Mouse (Mus musculus): ENCODE measurements around the gene Cacna1c.

DNA sequence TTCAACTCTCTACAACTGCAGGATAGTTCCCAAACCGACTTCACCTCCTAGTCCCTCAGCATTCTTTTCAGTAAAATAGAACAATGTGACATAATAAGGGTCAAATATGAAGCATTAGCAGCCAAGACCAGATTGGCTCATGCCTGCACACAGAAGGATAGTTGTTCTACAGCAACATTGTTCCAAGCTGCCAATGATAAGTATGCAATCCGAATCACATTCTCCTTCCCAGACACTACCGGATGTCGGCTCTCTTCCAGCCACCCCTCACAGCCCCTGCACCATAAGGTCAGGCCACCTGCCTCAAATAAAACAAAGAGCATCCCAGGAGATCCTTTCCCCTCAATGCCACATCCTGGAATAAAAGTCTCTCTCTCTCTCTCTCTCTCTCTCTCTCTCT is 125.4 kb downstream of the Cacna1c start:
- TF ChIP-seq CTCF (IDR thresholded peaks at IDR 0.05; ENCODE audit: borderline replicate concordance, insufficient read depth, low read depth, low read length) (no peak), POLR2A (IDR thresholded peaks at IDR 0.05; ENCODE audit: borderline replicate concordance, insufficient read depth, low read length) (no peak)
